Comparison of ENCODE assay signal across 8 mouse cellular contexts in the genomic region with DNA sequence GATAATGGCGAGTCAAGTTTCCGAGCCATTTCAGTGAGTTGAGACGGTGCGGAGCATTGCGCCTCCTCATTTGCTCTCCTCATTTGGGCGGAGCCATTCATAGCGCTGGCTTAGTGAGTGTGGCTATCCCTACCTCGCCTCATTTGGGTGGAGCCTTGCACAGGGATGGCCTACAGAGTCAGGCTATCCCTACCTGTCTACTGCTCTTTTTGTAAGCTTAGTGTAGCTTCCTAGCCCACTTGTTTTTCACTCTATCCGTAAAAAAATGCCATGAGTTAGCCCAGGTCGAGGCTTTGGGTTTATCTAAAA. TPM values are rescaled to one million over a fixed set of nuclear protein-coding genes. Genes with fewer than 3 reads are reported as not detected.
DNase-seq lines count a peak whose midpoint lies in the region; ATAC-seq lines count a peak whose summit lies in the region.
"Not testable (repeated sequence)": the region's sequence is repeated elsewhere in the genome, so short reads cannot be mapped to it uniquely, and the experiment has no call there.
"Had no signal": no experiment of that assay in that cellular context is flagged by ENCODE, and none has a peak within 500 bp of the region (broad histone marks: within the 10 kb centered on the region; RNA-seq: fewer than 3 reads in every experiment).

Gene Tmem254c (minus strand): TSS at position 31 of the 309 bp plus-strand sequence.

- not testable (repeated sequence) for H3K4me3 ChIP-seq in forebrain, embryonic 13.5 days; heart, embryonic 16.5 days (ENCODE audit: low read length); intestine, embryonic 16.5 days (ENCODE audit: low read length); liver, embryonic 16.5 days (ENCODE audit: low read depth, low read length); midbrain, embryonic 16.5 days (ENCODE audit: low read depth, low read length)

- H3K27me3 ChIP-seq in forebrain, embryonic 13.5 days; heart, embryonic 16.5 days (ENCODE audit: control insufficient read depth, insufficient read depth, low read length); intestine, embryonic 16.5 days (replicated peaks; ENCODE audit: control insufficient read depth, insufficient read depth, low read length); liver, embryonic 16.5 days (ENCODE audit: control insufficient read depth, insufficient read depth, low read depth, low read length); midbrain, embryonic 16.5 days (ENCODE audit: control insufficient read depth, insufficient read depth, low read depth, low read length): not testable (repeated sequence)

- not testable (repeated sequence) for H3K9me3 ChIP-seq in forebrain, embryonic 13.5 days (replicated peaks); heart, embryonic 16.5 days (replicated peaks; ENCODE audit: control insufficient read depth, low read length); intestine, embryonic 16.5 days (ENCODE audit: control insufficient read depth, low read length); liver, embryonic 16.5 days (replicated peaks; ENCODE audit: control insufficient read depth, low read length); midbrain, embryonic 16.5 days (replicated peaks; ENCODE audit: control insufficient read depth, low read length, poor library complexity, severe bottlenecking)

- DNase-seq in adrenal gland, postnatal 36 days; left cerebral cortex, postnatal 10 days (ENCODE audit: extremely low spot score in 1 of 2, low spot score in 2 of 2): not testable (repeated sequence)

- no CpG with 5 or more reads among the region's 10 CpGs for WGBS in forebrain, embryonic 13.5 days
- WGBS in heart, embryonic 16.5 days: no CpG with 5 or more reads among the region's 10 CpGs
- WGBS in intestine, embryonic 16.5 days: no CpG with 5 or more reads among the region's 10 CpGs
- WGBS in liver, embryonic 16.5 days (ENCODE audit: insufficient replicate concordance): no CpG with 5 or more reads among the region's 10 CpGs
- no CpG with 5 or more reads among the region's 10 CpGs for WGBS in midbrain, embryonic 16.5 days

- not testable (repeated sequence) for H3K9ac ChIP-seq in forebrain, embryonic 13.5 days; heart, embryonic 16.5 days (ENCODE audit: low read length); intestine, embryonic 16.5 days (ENCODE audit: low read depth, low read length); liver, embryonic 16.5 days (ENCODE audit: low read depth, low read length); midbrain, embryonic 16.5 days (ENCODE audit: low read depth, low read length)

- intact Hi-C loops in left cerebral cortex, postnatal 10 days (cut with DNase I): not testable (repeated sequence)

- ATAC-seq in forebrain, embryonic 13.5 days: peak; percentile 74
- peak; percentile 72 for ATAC-seq in heart, embryonic 16.5 days (replicated peaks; ENCODE audit: extremely low read depth, insufficient read depth, low FRiP score)
- ATAC-seq in intestine, embryonic 16.5 days: peak; percentile 95
- peak; percentile 79 for ATAC-seq in liver, embryonic 16.5 days (ENCODE audit: low read depth)
- ATAC-seq in midbrain, embryonic 16.5 days: peak; percentile 91; the same call in 1 of the 2 replicates

- H3K4me1 ChIP-seq in forebrain, embryonic 13.5 days; heart, embryonic 16.5 days (ENCODE audit: control insufficient read depth, insufficient read depth, low read length); intestine, embryonic 16.5 days (ENCODE audit: control insufficient read depth, insufficient read depth, low read length); liver, embryonic 16.5 days (ENCODE audit: control insufficient read depth, low read depth, low read length); midbrain, embryonic 16.5 days (ENCODE audit: control insufficient read depth, insufficient read depth, low read length): not testable (repeated sequence)

- not testable (repeated sequence) for H3K4me2 ChIP-seq in forebrain, embryonic 13.5 days; heart, embryonic 16.5 days (ENCODE audit: low read depth, low read length); intestine, embryonic 16.5 days (ENCODE audit: low read depth, low read length); liver, embryonic 16.5 days (ENCODE audit: low read depth, low read length); midbrain, embryonic 16.5 days (ENCODE audit: low read length)

- not testable (repeated sequence) for H3K27ac ChIP-seq in forebrain, embryonic 13.5 days; heart, embryonic 16.5 days (ENCODE audit: low read length); intestine, embryonic 16.5 days (ENCODE audit: low read length); liver, embryonic 16.5 days (ENCODE audit: low read length); midbrain, embryonic 16.5 days (ENCODE audit: low read length)

- not testable (repeated sequence) for H3K36me3 ChIP-seq in forebrain, embryonic 13.5 days (ENCODE audit: poor library complexity, severe bottlenecking); heart, embryonic 16.5 days (ENCODE audit: control insufficient read depth, insufficient read depth); intestine, embryonic 16.5 days (ENCODE audit: control insufficient read depth, insufficient read depth, low read length); liver, embryonic 16.5 days (ENCODE audit: control insufficient read depth, insufficient read depth); midbrain, embryonic 16.5 days (ENCODE audit: control insufficient read depth, insufficient read depth, low read length)

RNA-seq across cellular contexts. Expression of gene Tmem254c, which starts in this region (rescaled TPM):
- total RNA-seq in adrenal gland, postnatal 36 days (2021): 10 to 100 TPM; 15.9 to 25.4 TPM
- polyA plus RNA-seq in forebrain, embryonic 13.5 days (2015; fragmentation: Nextera tagmentation; extraction: Ambion mirVana): 13.1 and 14.4 TPM in 2 replicates
- 18.4 and 26.3 TPM in 2 replicates for polyA plus RNA-seq in heart, embryonic 16.5 days (2015; fragmentation: Nextera tagmentation; extraction: Ambion mirVana)
- polyA plus RNA-seq in intestine, embryonic 16.5 days (2015; fragmentation: Nextera tagmentation; extraction: Ambion mirVana): 56.1 and 61.1 TPM in 2 replicates
- 10 to 100 TPM; 54.7 to 62.9 TPM for total RNA-seq in left cerebral cortex, postnatal 10 days (2021)
- polyA plus RNA-seq in liver, embryonic 16.5 days (2015; fragmentation: Nextera tagmentation; extraction: Ambion mirVana): 8.7 and 9.3 TPM in 2 replicates
- 18.6 and 24.9 TPM in 2 replicates for polyA plus RNA-seq in midbrain, embryonic 16.5 days (2015; fragmentation: Nextera tagmentation; extraction: Ambion mirVana)
- polyA plus RNA-seq: brain, embryonic 14.5 days had no signal
